Mouse (Mus musculus) spleen, embryonic (tissue): ENCODE results near the gene Il1r1.

ENCODE experiments used
- CTCF ChIA-PET: fragments of 350-600 bp; sonication (Branson Sonifier 250); formaldehyde crosslinking; loops from one replicate; lab custom pipeline; 2022; lab: Charles Lee

Il1r1 gene

GRCm38 (mm10) chr1:40314016-40314415, 89.1 kb downstream of the Il1r1 start:
- CTCF ChIA-PET = no interaction called here

GRCm38 (mm10) chr1:40317657-40318056, 92.8 kb downstream of the Il1r1 start:
- CTCF ChIA-PET = no interaction called here

GRCm38 (mm10) chr1:40321824-40322223, 96.9 kb downstream of the Il1r1 start:
- CTCF ChIA-PET = no interaction called here

- CTCF ChIA-PET = interaction anchor here (0.5 to 0.6 kb wide), 2 partner anchors 16 to 425 kb away, joined by 3 to 7 read pairs; no protein-coding TSS in a partner anchor
Measured at GRCm38 (mm10) chr1:40322543-40322942, 97.7 kb downstream of the Il1r1 start.

GRCm38 (mm10) chr1:40324457-40324856, 99.6 kb downstream of the Il1r1 start, which contains the start of gene Il1rl2:
Gene Il1rl2 (plus strand): TSS chr1:40324610.
- CTCF ChIA-PET = no interaction called here

GRCm38 (mm10) chr1:40324955-40325702, 100.2 kb downstream of the Il1r1 start:
- CTCF ChIA-PET = no interaction called here

GRCm38 (mm10) chr1:40325711-40326327, 100.9 kb downstream of the Il1r1 start:
- CTCF ChIA-PET = no interaction called here

- CTCF ChIA-PET = no interaction called here
Measured at GRCm38 (mm10) chr1:40327604-40328003, 102.7 kb downstream of the Il1r1 start.

- CTCF ChIA-PET = no interaction called here
Measured at GRCm38 (mm10) chr1:40329526-40329925, 104.6 kb downstream of the Il1r1 start.

GRCm38 (mm10) chr1:40330181-40330580, 105.3 kb downstream of the Il1r1 start:
- CTCF ChIA-PET = no interaction called here

GRCm38 (mm10) chr1:40339346-40339745, 114.5 kb downstream of the Il1r1 start:
- CTCF ChIA-PET = no interaction called here

GRCm38 (mm10) chr1:40340102-40340501, 115.2 kb downstream of the Il1r1 start:
- CTCF ChIA-PET = no interaction called here

- CTCF ChIA-PET = no interaction called here
Measured at GRCm38 (mm10) chr1:40352158-40352903, 127.5 kb downstream of the Il1r1 start.

- CTCF ChIA-PET = no interaction called here
Measured at GRCm38 (mm10) chr1:40352904-40353286, 128.0 kb downstream of the Il1r1 start.

- CTCF ChIA-PET = no interaction called here
Measured at GRCm38 (mm10) chr1:40354665-40355064, 129.8 kb downstream of the Il1r1 start.

- CTCF ChIA-PET = no interaction called here
Measured at GRCm38 (mm10) chr1:40355431-40355843, 130.6 kb downstream of the Il1r1 start.

- CTCF ChIA-PET = no interaction called here
Measured at GRCm38 (mm10) chr1:40355904-40356521, 131.1 kb downstream of the Il1r1 start.

GRCm38 (mm10) chr1:40357921-40358320, 133.0 kb downstream of the Il1r1 start:
- CTCF ChIA-PET = no interaction called here

- CTCF ChIA-PET = no interaction called here
Measured at GRCm38 (mm10) chr1:40358351-40358750, 133.5 kb downstream of the Il1r1 start.

- CTCF ChIA-PET = no interaction called here
Measured at GRCm38 (mm10) chr1:40358771-40359181, 133.9 kb downstream of the Il1r1 start.

- CTCF ChIA-PET = no interaction called here
Measured at GRCm38 (mm10) chr1:40359731-40360130, 134.9 kb downstream of the Il1r1 start.

GRCm38 (mm10) chr1:40360969-40361368, 136.1 kb downstream of the Il1r1 start:
- CTCF ChIA-PET = interaction anchor here (0.6 kb wide), 1 partner anchor 15 kb away, joined by 3 read pairs; no protein-coding TSS in a partner anchor
